Mouse (Mus musculus): ENCODE measurements at regions not wholly inside any gene's neighbourhood (a gene's known extent, or its start where the extent isn't known, plus 50 kb on each side); places are given as distances from the start of the nearest gene placed in this dataset.
"Not testable (repeated sequence)": the region's sequence is repeated elsewhere in the genome, so short reads cannot be mapped to it uniquely, and the experiment has no call there.

GRCm38 (mm10) chr1:113932492-113932891 is 1752.1 kb upstream of the Cntnap5a start:
- Histone ChIP-seq H3K27me3 (ENCODE audit: control insufficient read depth, insufficient read depth, low read length) (no peaks in the 10 kb centered on the region), H3K36me3 (replicated peaks; ENCODE audit: control insufficient read depth, insufficient read depth) (no peaks in the 10 kb centered on the region), H3K4me3 (replicated peaks; ENCODE audit: low read length) (no peak overlapping the region), H3K9ac (no peak overlapping the region), H3K9me3 (ENCODE audit: control insufficient read depth, low read length) (no peaks in the 10 kb centered on the region), H3K4me1 (replicated peaks; ENCODE audit: control insufficient read depth, insufficient read depth, low read length) (no peaks in the 10 kb centered on the region), H3K27ac (no peak overlapping the region), H3K4me2 (replicated peaks) (no peak overlapping the region)
- ATAC-seq (ENCODE audit: low FRiP score) = no peak
- DNase-seq (ENCODE audit: low spot score) = no peak
- 67% methylated on average over 3 of the region's 3 CpGs for WGBS

DNA sequence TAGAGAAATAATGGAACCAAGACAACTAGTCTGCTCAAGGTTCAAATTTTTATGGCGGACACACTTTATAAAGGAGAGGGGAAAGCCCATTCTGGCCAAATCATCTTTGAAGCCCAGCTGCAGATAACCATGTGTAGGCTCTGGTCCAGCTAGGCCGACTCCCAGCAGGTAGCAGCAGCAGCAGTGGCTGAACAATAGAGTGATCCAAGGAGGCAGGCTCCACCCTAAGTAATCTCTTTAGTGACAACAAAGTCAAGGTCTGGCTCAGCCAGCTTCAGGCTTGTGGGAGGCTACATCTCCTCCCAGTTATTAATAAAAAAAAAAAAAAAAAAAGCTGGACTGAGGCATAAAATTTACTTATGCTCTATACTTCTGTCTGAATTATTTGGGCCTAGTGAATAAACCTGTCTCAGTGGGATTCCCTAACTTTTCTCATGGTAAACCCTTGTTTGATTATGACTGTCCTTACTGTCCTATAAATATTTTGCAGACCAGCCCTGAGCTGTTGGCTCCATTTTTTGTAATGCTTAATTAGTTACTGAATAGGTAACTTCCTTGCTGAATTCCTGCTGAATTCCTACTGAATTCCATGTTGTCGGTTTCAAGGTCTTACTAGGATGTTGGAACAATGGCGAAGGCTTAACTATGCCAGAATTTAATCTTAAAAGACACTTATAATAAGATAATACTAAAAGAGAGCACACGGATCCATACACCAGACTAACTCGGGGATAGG is 1726.4 kb upstream of the Cntnap5a start:
- no peaks in the 10 kb centered on the region for H3K27me3 ChIP-seq (ENCODE audit: control insufficient read depth, insufficient read depth, low read length)
- no peaks in the 10 kb centered on the region for H3K4me1 ChIP-seq (replicated peaks; ENCODE audit: control insufficient read depth, insufficient read depth, low read length)
- no peak overlapping the region for H3K9ac ChIP-seq
- WGBS = 86% methylated on average over 6 of the region's 6 CpGs
- no peak overlapping the region for H3K4me3 ChIP-seq (replicated peaks; ENCODE audit: low read length)
- no peaks in the 10 kb centered on the region for H3K9me3 ChIP-seq (ENCODE audit: control insufficient read depth, low read length)
- no peak overlapping the region for H3K27ac ChIP-seq
- ATAC-seq (ENCODE audit: low FRiP score) = no peak
- H3K4me2 ChIP-seq (replicated peaks) = no peak overlapping the region
- no peaks in the 10 kb centered on the region for H3K36me3 ChIP-seq (replicated peaks; ENCODE audit: control insufficient read depth, insufficient read depth)
- DNase-seq (ENCODE audit: low spot score) = no peak

GRCm38 (mm10) chr1:113959267-113959666 is 1725.3 kb upstream of the Cntnap5a start:
- not testable (repeated sequence) for H3K4me3 ChIP-seq (replicated peaks; ENCODE audit: low read length); H3K36me3 ChIP-seq (replicated peaks; ENCODE audit: control insufficient read depth, insufficient read depth); H3K4me2 ChIP-seq (replicated peaks); DNase-seq (ENCODE audit: low spot score); H3K9me3 ChIP-seq (ENCODE audit: control insufficient read depth, low read length); H3K4me1 ChIP-seq (replicated peaks; ENCODE audit: control insufficient read depth, insufficient read depth, low read length); H3K27me3 ChIP-seq (ENCODE audit: control insufficient read depth, insufficient read depth, low read length); ATAC-seq (ENCODE audit: low FRiP score); H3K9ac ChIP-seq; H3K27ac ChIP-seq
- whole genome bisulfite sequencing = 69% methylated on average over 1 of the region's 1 CpGs

DNA sequence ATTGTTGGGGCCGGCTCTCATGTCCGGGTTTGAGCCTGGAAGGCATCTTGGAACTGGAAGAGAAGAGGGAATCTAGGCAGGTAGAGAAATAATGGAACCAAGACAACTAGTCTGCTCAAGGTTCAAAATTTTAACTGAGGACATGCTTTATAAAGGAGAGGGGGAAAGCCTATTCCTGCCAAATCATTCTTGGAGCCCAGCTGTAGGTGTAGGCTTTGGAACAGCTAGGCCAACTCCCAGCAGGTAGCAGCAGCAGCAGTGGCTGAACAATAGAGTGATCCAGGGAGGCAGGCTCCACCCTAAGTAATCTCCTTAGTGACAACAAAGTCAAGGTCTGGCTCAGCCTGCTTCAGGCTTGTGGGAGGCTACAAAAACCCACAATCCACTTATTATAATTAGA is 1720.6 kb upstream of the Cntnap5a start:
- not testable (repeated sequence) for H3K9me3 ChIP-seq (ENCODE audit: control insufficient read depth, low read length); H3K27ac ChIP-seq; H3K9ac ChIP-seq; ATAC-seq (ENCODE audit: low FRiP score); H3K36me3 ChIP-seq (replicated peaks; ENCODE audit: control insufficient read depth, insufficient read depth); H3K27me3 ChIP-seq (ENCODE audit: control insufficient read depth, insufficient read depth, low read length); H3K4me3 ChIP-seq (replicated peaks; ENCODE audit: low read length); DNase-seq (ENCODE audit: low spot score); H3K4me2 ChIP-seq (replicated peaks); H3K4me1 ChIP-seq (replicated peaks; ENCODE audit: control insufficient read depth, insufficient read depth, low read length)
- 52% methylated on average over 2 of the region's 2 CpGs for WGBS

GRCm38 (mm10) chr1:113964431-113964830 is 1720.1 kb upstream of the Cntnap5a start:
- no peak for DNase-seq (ENCODE audit: low spot score)
- H3K9me3 ChIP-seq (ENCODE audit: control insufficient read depth, low read length) = no peaks in the 10 kb centered on the region
- H3K4me2 ChIP-seq (replicated peaks) = no peak overlapping the region
- WGBS = 59% methylated on average over 2 of the region's 2 CpGs
- no peak overlapping the region for H3K27ac ChIP-seq
- ATAC-seq (ENCODE audit: low FRiP score) = no peak
- H3K36me3 ChIP-seq (replicated peaks; ENCODE audit: control insufficient read depth, insufficient read depth) = no peaks in the 10 kb centered on the region
- H3K27me3 ChIP-seq (ENCODE audit: control insufficient read depth, insufficient read depth, low read length) = no peaks in the 10 kb centered on the region
- no peaks in the 10 kb centered on the region for H3K4me1 ChIP-seq (replicated peaks; ENCODE audit: control insufficient read depth, insufficient read depth, low read length)
- no peak overlapping the region for H3K9ac ChIP-seq
- no peak overlapping the region for H3K4me3 ChIP-seq (replicated peaks; ENCODE audit: low read length)

- Histone ChIP-seq H3K9ac (no peak overlapping the region), H3K9me3 (ENCODE audit: control insufficient read depth, low read length) (no peaks in the 10 kb centered on the region), H3K4me1 (replicated peaks; ENCODE audit: control insufficient read depth, insufficient read depth, low read length) (no peaks in the 10 kb centered on the region), H3K27ac (no peak overlapping the region), H3K4me2 (replicated peaks) (no peak overlapping the region), H3K36me3 (replicated peaks; ENCODE audit: control insufficient read depth, insufficient read depth) (no peaks in the 10 kb centered on the region), H3K4me3 (replicated peaks; ENCODE audit: low read length) (no peak overlapping the region), H3K27me3 (ENCODE audit: control insufficient read depth, insufficient read depth, low read length) (no peaks in the 10 kb centered on the region)
- 92% methylated on average over 1 of the region's 1 CpGs for WGBS
- DNase-seq (ENCODE audit: low spot score) (no peak), ATAC-seq (ENCODE audit: low FRiP score) (no peak)
These were observed 1713.9 kb upstream of the Cntnap5a start for GRCm38 (mm10) chr1:113970617-113971016.

- Histone ChIP-seq H3K9me3 (ENCODE audit: control insufficient read depth, low read length) (no peaks in the 10 kb centered on the region), H3K9ac (no peak overlapping the region), H3K36me3 (replicated peaks; ENCODE audit: control insufficient read depth, insufficient read depth) (no peaks in the 10 kb centered on the region), H3K27ac (no peak overlapping the region), H3K4me3 (replicated peaks; ENCODE audit: low read length) (no peak overlapping the region), H3K4me2 (replicated peaks) (no peak overlapping the region), H3K27me3 (ENCODE audit: control insufficient read depth, insufficient read depth, low read length) (no peaks in the 10 kb centered on the region), H3K4me1 (replicated peaks; ENCODE audit: control insufficient read depth, insufficient read depth, low read length) (no peaks in the 10 kb centered on the region)
- DNase-seq (ENCODE audit: low spot score) = no peak
- no peak for ATAC-seq (ENCODE audit: low FRiP score)
These were observed 1704.4 kb upstream of the Cntnap5a start for GRCm38 (mm10) chr1:113980111-113980510.

GRCm38 (mm10) chr1:113989676-113990296 is 1694.8 kb upstream of the Cntnap5a start:
- Histone ChIP-seq H3K9me3 (ENCODE audit: control insufficient read depth, low read length) (no peaks in the 10 kb centered on the region), H3K4me3 (replicated peaks; ENCODE audit: low read length) (no peak overlapping the region), H3K27me3 (ENCODE audit: control insufficient read depth, insufficient read depth, low read length) (no peaks in the 10 kb centered on the region), H3K27ac (no peak overlapping the region), H3K9ac (no peak overlapping the region), H3K4me1 (replicated peaks; ENCODE audit: control insufficient read depth, insufficient read depth, low read length) (no peaks in the 10 kb centered on the region), H3K36me3 (replicated peaks; ENCODE audit: control insufficient read depth, insufficient read depth) (no peaks in the 10 kb centered on the region), H3K4me2 (replicated peaks) (no peak overlapping the region)
- DNase-seq (ENCODE audit: low spot score) (peak; percentile 24), ATAC-seq (ENCODE audit: low FRiP score) (peak; percentile 57)
- 62% methylated on average over 6 of the region's 6 CpGs for WGBS

DNA sequence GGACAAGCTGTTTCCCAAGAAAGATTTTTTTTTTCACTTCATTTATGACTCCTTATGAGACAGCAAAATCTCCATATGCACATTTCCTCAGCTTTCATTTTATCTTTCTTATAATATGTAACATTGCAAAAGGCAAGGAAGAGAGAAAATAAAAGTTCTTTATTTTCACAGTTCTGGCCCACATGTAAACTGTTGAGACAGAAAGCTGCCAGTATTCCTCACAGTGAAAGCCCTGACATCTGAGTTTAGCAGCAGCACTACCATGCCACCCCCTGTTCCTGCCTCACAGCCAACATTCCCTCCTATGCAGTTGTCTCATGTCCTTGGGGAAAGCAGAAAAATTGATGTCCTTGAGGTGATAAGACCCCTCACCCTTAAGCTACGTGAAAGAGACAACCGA is 1692.1 kb upstream of the Cntnap5a start:
- H3K9me3 ChIP-seq (ENCODE audit: control insufficient read depth, low read length) = no peaks in the 10 kb centered on the region
- H3K4me2 ChIP-seq (replicated peaks) = no peak overlapping the region
- H3K9ac ChIP-seq = no peak overlapping the region
- WGBS = 90% methylated on average over 2 of the region's 2 CpGs
- ATAC-seq (ENCODE audit: low FRiP score) (no peak), DNase-seq (ENCODE audit: low spot score) (no peak)
- no peaks in the 10 kb centered on the region for H3K27me3 ChIP-seq (ENCODE audit: control insufficient read depth, insufficient read depth, low read length)
- no peaks in the 10 kb centered on the region for H3K36me3 ChIP-seq (replicated peaks; ENCODE audit: control insufficient read depth, insufficient read depth)
- H3K4me1 ChIP-seq (replicated peaks; ENCODE audit: control insufficient read depth, insufficient read depth, low read length) = no peaks in the 10 kb centered on the region
- no peak overlapping the region for H3K27ac ChIP-seq
- H3K4me3 ChIP-seq (replicated peaks; ENCODE audit: low read length) = no peak overlapping the region

DNA sequence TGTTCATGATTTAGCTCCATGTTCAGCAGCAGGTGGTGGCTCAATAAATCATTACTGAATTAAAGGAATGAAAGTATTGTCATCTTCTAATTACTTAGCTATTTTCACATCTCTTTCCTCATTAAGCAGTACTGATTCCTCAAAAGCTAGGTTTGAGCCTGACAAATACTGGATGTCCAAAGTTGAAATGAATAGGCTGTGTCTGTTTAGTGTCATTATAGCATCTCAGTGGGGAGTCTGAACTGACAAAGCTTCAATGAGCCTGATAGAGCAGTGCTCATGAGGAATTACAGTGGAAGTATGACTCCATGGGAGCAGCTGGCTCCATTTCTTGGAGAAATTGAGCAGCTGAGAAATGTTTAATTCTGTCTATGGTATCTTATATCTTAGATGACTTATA is 1646.7 kb upstream of the Cntnap5a start:
- H3K27ac ChIP-seq = no peak overlapping the region
- ATAC-seq (ENCODE audit: low FRiP score) (no peak), DNase-seq (ENCODE audit: low spot score) (no peak)

More for the DNA sequence above, 1646.7 kb upstream of the Cntnap5a start:
- H3K36me3 ChIP-seq (replicated peaks; ENCODE audit: control insufficient read depth, insufficient read depth) = no peaks in the 10 kb centered on the region
- no peaks in the 10 kb centered on the region for H3K27me3 ChIP-seq (ENCODE audit: control insufficient read depth, insufficient read depth, low read length)
- no peaks in the 10 kb centered on the region for H3K9me3 ChIP-seq (ENCODE audit: control insufficient read depth, low read length)
- H3K9ac ChIP-seq = no peak overlapping the region
- H3K4me2 ChIP-seq (replicated peaks) = no peak overlapping the region
- H3K4me3 ChIP-seq (replicated peaks; ENCODE audit: low read length) = no peak overlapping the region
- no peaks in the 10 kb centered on the region for H3K4me1 ChIP-seq (replicated peaks; ENCODE audit: control insufficient read depth, insufficient read depth, low read length)

Measured in hindbrain, embryonic 14.5 days (tissue).